Mouse (Mus musculus): ENCODE data around the gene C1qbp.

GRCm38 (mm10) chr11:70980232-70980631 lies 2.6 kb downstream of the C1qbp start:
- no peak for TF ChIP-seq CTCF (IDR thresholded peaks at IDR 0.05; ENCODE audit: low read depth)
- TF ChIP-seq EP300 (IDR thresholded peaks at IDR 0.05; ENCODE audit: low read depth) = no peak
